Mouse (Mus musculus): ENCODE measurements at regions not wholly inside any gene's neighbourhood (a gene's known extent, or its start where the extent isn't known, plus 50 kb on each side); places are given as distances from the start of the nearest gene placed in this dataset.

DNA sequence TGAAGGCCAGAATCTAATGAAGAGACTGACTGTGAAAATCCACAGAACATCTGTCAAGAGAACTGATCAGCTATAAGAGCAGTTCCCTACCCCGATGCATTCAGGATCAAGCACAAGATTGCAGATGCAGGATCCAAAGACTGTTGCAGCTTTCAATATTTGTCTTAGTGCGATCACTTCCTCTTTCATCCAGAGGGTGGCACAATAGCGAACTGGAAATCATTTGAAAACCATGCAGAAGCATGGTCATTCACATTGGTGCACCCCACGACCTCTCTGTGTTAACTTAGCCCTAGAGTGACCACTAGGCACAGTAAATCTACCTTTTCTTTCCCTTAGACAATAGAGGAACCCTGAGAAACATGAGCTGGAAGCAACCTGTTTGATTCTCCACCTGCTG, 55.8 kb upstream of the Pak3 start:
- no peak for DNase-seq (ENCODE audit: low spot score in 2 of 2)

DNA sequence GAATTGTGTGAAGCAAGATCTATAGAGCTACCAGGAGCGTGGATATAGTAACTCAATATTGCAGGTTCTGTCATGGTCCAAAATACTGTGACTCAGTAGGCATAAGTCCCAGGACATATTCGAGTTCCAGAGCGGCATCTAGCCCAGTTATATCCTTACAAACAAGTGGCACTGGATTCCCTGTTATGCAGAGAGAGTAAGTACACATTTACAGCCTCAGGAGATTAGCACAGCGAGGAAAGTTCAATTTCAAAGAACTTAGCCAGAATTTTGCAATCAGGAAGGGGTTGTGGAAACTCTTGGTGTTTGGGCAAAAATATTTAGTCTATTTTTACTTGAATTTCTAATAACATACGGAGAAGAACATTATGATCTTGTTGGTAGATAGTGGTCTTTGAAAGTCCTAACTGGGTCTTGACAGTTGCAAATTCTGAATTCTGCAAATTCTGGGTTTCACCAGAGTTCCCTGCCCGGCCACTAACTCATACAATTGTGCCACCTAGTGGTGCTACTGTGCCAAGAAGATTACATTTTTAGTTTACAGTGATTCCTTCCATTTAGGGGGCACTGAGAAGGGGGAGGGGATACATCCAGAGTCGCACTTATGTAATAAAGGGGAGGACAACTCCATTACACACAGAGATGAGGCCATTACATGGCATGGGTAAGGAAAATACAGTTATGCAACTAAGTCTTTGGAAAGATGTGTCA, 54.7 kb upstream of the Chrdl1 start:
- no peak for DNase-seq (ENCODE audit: low spot score in 2 of 2)

DNA sequence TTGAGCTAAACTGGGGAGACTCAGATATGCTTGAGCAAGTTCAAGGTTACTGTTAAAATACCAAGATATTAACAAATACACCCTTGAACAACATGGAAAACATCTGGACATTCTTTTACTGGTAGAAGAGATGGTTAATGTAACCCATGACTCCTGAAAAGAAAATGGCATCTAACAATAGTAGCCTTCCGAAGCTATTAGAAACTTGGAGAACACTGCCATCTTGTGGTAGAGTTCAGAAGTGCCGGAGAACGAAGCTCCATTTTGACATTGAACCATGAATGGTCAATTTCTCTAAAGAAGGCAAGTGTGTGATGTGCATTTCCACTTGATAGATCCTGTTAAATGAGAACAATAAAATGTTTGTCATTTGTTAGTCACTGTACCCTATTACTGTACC, 50.5 kb upstream of the Chrdl1 start:
- DNase-seq (ENCODE audit: low spot score in 2 of 2): peak; percentile 22 to 39
